Mouse (Mus musculus) kidney, adult 2 months (tissue): ENCODE results near the gene Tjap1.

Experiments
- CTCF ChIP-seq: fragments of 200-500 bp; conservative IDR thresholded peaks from 2 replicates; pipeline ENCODE4 v1.5.1; 2011; ENCODE audit warnings: low read depth, mild to moderate bottlenecking, control low read depth, low read length, moderate library complexity, mixed read lengths; ENCODE audit not compliant: insufficient read depth, insufficient read length
- POLR2A ChIP-seq: fragments of 200-500 bp; IDR thresholded peaks from one replicate; pipeline ENCODE4 v1.6.1; 2011; ENCODE audit warnings: low read depth, low read length, control low read depth

GRCm38 (mm10) chr17:46221601-46222000, 61.2 kb downstream of the Tjap1 start:
- TF ChIP-seq POLR2A: no peak
- no peak for TF ChIP-seq CTCF
